Mouse (Mus musculus) bone marrow macrophage, adult 2 months (primary cell): Measurements from ENCODE around the gene Dusp8.

ENCODE experiments used
- CTCF ChIP-seq: IDR thresholded peaks from 2 replicates; pipeline ENCODE4 v1.5.1; 2012; ENCODE audit warnings: low read depth, mild to moderate bottlenecking, low read length, moderate library complexity
- POLR2A ChIP-seq: IDR thresholded peaks from 2 replicates; pipeline ENCODE4 v1.6.1; 2012; ENCODE audit warnings: mild to moderate bottlenecking, low read depth, low read length, borderline replicate concordance

DNA sequence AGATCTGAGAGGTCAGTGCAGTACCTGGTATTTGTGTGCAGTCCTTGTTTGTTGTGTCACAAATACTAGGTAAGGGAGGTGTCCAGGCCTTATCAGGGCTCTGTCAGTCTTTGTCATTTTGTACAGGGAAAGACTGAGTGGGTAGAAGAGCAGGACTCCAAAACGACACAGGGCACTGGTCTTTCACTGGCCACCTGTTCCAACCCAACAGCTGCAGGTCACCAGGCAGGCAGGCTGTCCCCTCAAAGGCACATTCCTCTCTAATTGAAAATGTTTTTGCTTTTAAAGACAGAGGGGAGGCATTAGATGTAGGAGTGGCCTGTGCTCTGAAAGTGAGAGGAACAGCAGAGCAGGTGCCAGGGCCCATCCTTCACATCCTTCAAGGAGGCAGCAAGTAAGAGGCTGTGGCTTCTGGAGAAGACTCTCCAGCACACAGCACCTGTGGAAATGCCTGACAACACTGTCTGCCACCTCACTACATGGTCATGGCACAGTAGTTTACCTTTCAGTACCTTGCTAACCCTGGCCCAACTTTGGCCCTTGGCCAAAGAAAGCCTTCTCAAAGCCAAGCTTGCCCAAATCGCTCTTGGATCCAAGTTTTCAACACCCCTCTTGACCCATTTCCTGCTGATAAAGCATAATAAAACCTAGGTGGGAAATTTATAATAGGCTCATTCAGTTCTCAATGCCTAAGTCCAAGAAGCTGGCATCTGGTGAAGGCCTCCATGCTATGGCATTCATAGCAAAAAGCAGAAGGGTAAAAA lies 60.4 kb downstream of the Dusp8 start:
- TF ChIP-seq CTCF (no peak), POLR2A (no peak)
